Mouse (Mus musculus) thymus, postnatal 36 days (tissue): Measurements from ENCODE around the gene Plet1.

Experiments used
- DNase-seq, 2 experiments: peaks; one replicate each; pipeline ENCODE4 v3.0.0; 2022; ENCODE audit warnings: mixed read lengths in 2 of 2

Gene Plet1

DNA sequence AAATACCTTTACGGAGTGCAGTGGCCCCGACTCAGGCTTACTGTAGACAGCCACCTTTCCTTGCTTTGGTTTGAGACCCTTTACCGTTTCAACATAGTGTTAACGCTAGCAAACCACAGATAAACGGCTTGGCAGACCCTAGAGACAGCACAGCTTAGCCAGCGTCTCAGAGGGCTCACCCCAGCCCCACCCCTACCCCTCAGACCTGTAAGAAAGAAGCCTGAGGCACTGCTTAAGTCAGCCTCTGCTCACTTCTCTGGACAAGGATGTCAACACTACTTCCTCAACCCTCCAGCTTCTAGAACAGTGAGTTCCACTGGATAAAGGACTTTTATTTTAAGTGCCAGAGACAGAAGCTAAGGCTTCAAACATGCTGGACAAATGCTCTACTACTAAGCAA, 2.2 kb downstream of the Plet1 start:
- DNase-seq: no peak

DNA sequence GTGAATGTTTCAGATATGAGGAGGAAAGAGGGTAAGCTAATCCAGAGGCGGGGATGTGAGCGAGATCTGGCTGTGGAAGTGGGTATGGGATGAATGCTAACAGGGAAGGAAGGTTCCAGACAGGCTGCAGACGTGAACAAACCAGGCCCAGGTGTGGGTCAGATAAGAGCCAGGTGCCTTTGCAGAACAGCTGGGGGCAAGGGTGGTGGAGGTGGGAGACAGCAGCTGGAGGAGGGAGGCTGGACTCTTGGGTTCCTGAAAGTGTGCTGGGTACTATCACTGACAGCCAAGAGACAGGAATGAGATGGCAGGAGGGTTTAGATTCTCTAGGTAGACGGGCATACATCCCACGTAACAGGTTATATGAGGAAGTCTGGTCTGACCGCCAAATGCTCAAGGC, 2.8 kb downstream of the Plet1 start:
- no peak for DNase-seq

DNA sequence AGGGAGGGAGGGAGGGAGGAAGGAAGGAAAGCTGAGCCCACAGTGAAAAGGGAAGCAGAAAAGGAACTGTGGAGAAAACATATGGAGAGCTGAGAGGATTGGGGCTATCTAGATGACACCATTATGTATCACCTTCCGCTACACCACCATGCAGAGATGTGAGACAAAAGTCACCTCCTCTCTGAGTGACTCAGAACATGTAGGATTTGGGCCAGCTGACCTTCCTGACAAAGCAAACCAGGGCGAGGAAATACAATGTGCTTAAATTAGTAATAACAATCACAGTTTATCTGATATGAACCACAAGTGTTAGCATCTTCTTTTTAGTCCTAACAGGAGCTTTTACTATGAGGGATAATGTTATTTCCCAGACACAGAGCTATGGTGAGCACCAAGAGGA, 3.2 kb downstream of the Plet1 start:
- DNase-seq: no peak

DNA sequence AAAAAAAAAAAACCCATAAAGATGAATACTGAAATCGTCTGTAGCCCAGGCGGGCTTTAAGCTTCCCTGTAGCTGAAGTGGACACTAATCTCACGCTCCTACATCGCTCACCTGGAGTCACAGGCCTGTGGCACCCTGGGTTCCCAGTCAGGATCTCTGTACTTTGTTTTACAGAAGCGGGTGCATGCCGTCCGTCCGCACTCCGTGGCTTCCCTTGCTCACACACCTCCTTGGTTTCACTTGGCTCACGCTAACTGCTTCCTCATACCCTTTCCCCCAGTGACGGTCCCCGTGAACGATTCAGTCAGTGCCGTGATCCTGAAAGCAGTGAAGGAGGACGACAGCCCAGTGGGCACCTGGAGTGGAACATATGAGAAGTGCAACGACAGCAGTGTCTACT, 4.5 kb downstream of the Plet1 start:
- DNase-seq: no peak

DNA sequence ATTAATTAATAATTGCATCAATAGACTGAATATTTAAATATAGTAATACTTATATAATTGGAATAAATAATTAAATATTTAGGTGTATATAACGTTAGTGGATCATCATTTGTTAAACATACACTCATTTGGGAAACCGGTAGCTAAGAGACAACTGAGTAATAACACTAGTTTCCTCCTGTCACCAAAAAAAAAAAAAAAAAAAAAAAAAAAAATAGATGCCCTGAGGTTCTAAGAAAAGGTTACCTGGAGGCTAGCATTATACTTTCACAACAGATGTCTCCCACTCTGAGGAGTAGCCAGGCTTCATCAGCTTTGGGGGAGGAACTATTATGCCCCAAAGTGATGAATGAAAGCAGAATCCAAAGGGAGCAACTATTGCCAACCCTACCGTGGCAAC, 5.5 kb downstream of the Plet1 start:
- no peak for DNase-seq

DNA sequence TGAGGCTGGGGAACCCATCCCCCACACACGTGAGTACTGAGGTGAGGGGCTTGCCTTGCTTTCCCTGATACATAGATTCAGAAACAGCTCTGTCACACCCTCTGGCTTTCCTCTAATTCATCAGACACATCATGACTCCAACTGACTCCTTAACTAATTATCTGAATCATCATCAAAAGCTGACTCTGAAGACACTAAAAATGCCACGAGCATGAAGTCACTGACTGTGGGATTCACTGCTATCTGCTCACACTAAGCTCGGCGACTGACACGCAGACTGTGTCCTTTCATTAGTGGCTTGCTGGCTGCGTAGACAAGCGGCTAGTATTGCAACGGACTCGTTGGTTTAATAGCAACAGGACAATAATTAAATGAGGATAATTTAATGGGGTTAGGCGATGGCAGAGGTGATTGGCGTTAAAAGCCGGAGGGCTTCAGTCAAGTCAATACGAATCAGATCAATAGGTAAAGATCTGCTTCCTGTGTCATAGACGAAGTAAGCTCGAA, 6.2 kb downstream of the Plet1 start:
- no peak for DNase-seq

DNA sequence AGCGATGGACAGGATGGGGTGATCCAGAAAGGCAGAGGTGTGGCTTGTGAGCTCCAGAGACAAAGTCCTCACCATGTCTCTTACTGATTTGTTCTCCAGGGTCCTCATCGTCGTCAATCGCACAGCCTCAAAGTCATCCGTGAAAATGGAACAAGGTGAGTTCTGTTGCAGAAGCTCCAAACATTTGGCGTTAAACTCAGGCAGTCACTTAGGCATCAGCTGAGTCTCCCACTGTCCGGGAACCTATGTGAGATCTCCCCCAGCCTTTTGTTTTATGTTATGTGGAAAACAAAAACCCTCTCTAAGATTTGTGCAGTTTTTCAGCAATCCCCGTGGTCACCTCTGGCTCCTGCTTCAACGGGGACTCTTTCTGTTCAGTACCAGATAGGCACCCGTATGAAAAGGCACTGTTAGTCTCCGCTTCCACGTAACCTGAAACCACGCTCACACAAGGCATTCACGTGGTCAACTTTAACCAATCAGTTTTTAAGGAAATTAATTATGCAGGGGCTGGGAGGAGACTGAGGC, 6.7 kb downstream of the Plet1 start:
- DNase-seq: no peak

DNA sequence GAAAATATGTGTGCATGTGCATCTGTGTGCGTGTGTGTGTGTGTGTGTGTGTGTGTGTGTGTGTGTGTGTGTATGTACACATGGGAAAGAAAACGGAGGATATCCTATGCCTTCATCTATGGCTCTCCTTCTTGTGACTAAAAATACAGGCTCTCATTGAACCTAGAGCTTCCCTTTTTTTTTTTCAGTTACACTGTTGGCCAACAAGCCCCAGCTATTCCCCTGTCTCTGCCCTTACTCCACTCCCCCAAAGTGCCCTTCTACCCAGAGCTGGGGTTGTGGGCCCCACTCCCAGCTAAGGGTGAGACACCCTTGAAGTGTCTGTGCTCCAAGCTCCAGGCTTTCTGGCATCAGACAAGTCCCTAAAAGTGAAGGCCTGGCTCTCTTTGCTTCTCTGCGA, 8.6 kb downstream of the Plet1 start:
- no peak for DNase-seq

DNA sequence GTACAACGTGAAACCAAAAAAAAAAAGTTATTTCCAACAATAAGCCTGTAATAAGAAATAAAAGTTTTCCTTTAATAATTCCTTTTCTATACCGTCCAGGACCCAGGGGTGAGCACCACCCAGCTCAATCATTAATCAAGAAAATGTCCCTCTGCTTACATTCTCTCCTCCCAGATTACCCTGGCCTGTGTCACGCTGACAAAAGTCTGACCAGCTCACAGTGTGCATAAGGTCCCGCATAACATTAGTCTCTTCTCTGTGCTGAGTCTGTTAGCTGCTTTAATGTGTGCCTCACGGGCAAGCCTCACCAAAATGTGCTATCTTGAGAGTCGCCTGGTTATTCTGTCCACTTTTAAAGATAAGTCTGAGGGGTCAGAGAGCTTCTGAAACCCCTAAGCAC, 11.1 kb downstream of the Plet1 start:
- DNase-seq: no peak

DNA sequence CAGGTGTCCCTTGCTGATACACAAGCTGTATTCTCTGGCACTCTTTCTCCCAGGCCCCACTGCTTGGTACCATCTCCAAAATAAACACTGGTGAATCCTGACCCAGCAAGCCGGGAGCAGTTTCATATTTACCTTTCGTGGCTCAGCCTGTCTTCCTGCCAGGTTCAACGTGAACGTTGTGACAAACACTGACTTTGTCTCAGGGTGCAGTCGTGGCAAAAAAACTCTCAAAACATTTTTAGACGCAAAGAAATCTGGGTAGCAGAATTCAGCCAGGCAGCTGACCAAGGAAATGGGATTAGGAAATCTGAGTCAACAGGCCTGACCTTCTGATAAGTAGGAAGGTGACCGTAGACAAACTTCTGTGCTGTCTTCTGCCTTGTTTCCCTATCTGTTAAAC, 13.2 kb downstream of the Plet1 start:
- no peak for DNase-seq

DNA sequence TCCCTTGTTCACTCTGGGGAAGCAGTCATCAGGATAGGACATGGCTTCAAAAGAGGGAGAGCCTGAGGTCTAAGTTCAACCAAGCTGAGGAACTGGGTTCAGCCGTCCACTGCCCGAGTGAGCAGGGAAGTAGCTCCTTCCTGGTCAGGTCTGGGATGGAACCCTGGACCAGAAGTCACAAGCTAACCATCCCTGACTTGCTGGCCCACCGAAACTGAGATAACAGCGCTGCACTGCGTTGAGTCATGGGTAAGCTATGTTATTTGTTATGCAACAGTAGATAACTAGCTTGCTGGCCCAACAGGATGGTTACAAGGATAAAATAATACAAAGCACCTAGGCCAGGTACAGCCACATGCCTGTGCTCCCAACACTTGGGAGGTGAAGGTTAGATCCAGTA, 21.1 kb downstream of the Plet1 start:
- no peak for DNase-seq

DNA sequence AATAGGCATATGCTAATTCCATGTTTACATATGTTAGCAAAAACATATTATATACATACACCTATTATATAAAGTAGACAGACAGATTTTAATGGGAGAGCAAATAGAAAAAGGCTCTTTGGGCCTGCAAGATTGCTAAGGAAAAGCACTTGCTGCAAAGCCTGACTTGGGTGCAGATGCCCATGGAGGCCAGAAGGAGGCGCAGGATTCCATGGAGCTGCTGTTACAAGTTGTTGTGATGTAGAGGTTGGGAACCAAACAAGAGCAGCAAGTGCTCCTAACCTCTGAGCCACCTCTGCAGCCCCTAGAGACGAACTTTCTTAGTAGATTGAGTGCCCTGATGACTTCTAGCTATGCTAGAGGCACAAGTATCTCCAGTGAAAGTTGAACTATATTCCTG, 24.5 kb downstream of the Plet1 start:
- peak in 1 of 2 experiments; percentile 22 for DNase-seq

DNA sequence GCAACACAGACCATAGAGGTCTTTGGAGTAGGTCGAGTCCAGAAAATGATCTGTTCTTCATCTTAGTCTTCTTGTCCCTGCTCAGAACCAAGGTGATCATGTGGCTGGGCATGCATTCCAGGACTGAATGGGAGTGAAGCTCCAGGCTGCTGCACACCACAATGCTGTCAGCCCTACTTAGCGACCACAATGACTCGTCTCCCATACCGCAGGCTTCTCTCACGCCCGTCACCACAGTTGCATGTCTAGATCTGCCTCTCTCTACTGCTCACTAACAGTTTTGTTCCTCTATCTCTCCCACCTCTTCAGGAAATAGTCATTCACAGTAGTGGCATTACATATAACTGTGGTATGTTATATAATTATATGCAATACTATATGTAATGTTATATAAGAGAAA, 26.4 kb downstream of the Plet1 start:
- DNase-seq: no peak

DNA sequence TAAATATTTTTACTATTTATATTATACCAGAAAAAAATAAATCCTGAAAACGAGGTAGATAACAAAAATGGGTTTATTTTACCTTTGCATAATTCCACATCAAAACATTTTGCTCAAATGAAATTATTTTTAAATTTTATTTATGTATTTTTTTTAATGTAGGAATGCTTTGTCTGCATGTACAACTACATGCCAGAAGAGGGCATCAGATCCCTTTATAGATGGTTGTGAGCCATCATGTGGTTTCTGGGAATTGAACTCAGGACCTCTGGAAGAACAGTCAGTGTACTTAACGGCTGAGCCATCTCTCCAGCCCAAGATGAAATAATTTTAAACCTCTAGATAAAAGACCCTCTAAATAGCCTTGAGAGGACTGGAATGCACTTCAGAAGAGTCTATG, 27.2 kb downstream of the Plet1 start:
- no peak for DNase-seq

DNA sequence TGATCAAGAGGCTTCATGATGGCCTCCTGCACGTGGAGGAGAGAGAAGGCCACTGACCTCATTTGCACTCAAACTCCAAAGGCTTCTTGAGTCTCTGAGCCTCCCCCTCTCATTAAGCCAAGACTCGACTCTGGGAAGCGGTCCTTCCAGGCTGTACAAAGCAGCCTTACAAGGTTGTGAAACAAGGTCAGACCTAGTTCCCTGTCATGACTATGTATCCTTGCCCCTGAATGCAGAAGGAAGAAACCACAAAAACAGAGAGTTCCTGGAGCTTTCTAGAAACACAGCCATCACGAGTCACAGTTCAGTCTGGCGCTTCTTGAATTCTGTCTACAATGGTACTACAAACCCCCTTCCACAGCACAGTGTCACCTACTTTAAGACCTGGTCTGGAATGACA, 28.2 kb downstream of the Plet1 start:
- DNase-seq: no peak

DNA sequence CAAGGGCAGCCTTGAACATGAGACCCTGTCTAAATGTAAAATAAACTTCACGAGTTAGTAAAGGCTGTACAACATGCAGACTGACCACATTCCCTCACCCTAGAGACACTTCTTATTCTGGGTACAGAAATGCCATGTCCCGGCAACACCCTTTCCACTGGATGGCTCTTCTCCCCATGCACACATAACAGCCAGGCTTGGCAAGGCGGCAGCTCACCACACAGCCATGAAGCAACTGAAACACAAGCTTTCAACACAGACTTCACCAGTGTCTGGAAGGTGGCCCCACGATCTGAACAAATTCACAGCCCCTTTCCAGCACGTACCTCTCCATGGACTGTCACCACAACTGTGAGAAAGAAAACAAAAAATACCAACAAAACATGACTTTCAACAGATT, 30.6 kb downstream of the Plet1 start:
- DNase-seq: no peak

DNA sequence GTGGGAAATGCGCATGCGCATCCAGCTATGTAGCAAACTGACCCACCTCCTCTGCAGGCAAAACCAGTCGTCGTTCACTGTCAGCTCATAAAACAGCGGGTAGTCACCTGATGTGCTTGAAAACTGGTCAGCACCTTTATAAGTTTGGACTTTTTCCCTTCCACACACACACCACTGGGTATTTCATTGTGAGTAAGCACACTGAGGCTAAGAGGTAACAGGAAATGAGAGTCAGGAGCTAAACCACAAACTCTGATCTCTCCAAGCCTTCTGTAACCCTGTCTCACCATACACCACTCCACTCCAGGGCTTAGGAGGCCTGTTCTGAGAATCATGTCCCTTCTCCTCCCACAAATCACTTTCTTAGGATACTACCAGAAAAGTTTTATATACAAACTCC, 31.3 kb downstream of the Plet1 start:
- no peak for DNase-seq

DNA sequence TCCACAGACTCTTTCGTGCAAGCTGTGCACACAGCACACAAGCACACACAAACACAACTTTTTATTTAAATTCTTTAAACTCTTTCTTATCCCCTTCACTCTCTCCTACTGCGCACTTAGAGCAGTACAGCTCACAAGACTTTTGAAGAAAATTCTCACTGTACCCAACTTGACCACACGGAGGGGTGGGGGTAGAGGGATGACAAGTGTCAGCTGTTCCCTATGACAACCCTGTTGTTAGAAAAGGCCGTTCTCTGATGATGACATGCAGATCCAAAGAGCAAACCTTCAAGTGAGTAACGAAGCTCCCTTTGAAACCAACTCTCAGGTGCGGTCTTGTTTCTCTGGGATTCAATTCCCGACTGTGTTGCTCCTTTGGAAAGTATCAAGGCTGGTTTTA, 33.5 kb downstream of the Plet1 start:
- DNase-seq: no peak

DNA sequence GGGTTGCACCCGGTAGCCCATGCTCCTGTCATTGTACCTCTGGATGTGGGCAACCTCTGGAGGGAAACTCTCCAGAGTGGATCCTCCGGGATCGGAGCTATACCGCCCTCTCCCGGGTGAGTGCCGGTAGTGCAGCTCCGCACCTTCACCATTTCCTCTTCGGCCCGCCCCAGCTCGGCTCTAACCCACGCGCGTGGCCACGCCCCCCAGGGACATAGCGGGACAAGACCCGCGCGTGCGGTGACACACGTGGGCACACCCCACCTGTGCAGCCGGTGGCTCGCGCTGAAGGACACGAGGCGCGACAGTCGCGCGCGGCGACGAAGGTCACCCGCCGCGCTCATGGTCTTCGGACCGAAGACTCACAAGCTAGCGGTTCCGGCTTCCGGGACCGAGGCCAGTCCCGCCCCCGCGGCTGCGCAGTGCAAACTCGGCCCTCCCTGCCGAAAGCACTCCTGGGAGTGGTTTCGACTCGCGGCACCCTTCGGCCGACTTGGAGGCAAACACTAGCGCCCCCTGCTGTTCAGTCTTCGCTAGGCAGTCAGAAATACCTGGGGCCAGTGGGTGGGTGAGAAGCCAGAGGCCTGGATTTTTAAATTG, 34.1 kb downstream of the Plet1 start, which contains the start of gene Pts:
Pts (minus strand) TSS at position 432 of the 600 bp plus-strand sequence.
- DNase-seq: peak; percentile 96 to 97

DNA sequence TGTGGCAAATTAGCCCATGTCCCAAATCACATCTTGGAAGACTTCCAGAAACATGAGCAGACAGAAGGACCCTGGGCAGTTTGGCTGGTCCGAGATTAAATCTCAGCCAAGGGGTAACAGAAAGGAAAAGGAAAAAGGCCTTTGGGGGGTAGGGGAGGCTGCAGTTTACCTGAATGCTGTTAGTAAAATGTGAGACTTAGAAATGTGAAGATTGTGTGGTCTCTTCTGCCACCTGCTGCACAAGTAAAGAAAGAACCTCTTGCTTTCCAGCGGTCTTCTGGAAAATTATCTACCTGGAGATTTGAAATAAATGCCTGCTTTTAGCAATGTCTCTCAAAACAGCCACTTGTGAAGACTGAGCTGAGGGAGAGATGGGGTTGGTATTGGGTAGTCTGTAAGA, 36.6 kb downstream of the Plet1 start:
- peak in 1 of 2 experiments; percentile 34 for DNase-seq

DNA sequence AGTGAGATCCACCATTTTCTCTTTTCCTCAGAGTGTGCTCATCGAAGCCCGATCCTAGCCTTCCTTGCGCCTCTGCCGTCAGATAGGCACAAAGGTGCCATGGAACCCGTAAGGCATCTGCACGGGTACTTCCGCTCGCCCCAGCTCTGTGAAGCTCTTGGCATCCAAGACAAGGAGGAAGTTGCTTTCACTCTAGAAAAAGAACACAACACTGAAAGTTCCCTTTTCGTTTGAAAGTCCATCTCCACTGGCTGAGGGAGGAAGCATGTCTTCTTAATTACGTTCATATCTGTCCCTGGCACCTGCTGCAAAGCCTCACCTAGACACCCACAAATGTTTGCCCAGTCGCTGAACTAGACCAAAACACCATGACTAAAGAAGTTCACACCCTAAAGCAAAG, 39.0 kb downstream of the Plet1 start:
- peak; percentile 55 to 70 for DNase-seq

DNA sequence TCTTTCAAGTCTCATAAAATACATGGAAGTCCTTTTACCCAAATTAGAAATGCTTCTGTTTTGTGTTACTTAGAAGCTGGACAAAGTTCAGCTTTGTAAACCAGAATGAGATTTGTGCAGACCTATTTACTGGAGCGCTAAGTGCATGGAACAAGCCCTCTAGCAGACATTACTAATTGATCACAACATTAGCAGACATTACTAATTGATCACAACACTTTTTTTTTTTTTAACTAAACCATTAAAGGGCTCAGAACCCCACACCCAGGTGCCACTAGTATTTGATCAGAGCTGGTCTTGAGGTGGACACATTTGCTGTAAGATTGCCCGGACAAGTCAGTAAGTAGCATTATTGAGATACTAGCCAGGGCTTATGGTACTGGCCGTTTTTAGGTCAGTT, 39.5 kb downstream of the Plet1 start:
- no peak for DNase-seq

DNA sequence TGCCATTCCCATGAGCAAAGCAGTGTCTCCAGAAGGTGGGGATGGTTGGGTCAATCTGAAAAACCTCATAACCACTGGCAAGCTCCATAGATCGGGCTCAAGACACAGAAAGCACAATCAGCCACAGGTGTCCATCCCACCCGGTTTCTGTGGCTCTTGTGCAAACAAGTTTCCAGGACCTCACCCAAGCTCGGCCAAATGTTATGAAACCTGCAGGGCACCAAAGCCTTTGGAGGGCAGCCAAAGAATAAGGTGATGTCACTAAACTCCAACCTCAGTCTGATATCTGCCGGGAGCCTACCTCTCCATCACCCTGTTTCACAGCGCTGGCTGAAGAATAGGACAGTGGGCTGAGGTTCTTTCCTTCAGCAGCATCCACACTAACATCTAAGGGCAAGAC, 41.6 kb downstream of the Plet1 start:
- no peak for DNase-seq

DNA sequence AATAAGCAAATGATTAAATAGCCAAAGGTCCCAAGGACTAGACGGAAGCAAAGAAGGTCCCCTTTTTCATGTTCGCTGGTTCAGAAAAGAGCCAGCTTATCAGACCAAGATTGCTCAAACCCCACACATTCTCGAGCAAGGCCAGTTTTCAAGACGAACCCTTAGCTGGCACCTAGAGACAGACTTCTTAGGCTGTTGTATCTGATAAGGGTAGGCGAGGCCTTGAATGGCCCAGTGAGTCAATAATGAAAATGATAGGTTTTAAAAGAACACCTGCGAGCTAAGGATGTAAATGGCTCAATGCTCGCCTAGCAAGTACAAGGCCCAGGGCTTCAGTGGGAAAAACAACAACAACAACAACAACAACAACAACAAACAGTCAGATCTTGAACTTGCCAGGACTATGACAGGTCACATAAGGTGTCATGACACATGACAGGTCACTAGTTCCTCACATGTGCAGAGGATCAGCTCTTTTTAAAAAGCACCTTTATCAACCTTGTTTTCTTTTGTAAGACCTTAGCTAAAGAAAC, 42.3 kb downstream of the Plet1 start:
- DNase-seq: no peak

DNA sequence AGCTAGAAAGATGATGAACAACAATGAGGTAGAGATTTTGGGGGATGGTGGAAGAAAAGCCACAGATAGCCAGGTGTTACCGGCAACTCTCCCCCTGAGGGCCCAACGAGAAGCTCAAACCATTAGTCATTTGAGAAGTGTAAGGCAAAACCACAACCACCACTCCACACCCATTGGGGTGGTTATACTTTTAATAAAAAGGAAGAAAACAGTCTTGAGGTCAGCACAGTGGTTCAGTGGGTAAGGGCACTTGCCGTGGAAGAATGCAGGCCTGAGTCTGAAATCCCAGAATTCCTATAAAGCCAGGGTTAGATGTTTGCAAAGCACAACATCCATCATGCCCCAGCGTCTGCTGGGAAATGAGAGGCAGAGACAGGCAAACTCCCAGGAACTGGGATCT, 43.0 kb downstream of the Plet1 start:
- DNase-seq: no peak
